Mouse (Mus musculus): ENCODE measurements around the gene Txnrd2.

Txnrd2 gene

DNA sequence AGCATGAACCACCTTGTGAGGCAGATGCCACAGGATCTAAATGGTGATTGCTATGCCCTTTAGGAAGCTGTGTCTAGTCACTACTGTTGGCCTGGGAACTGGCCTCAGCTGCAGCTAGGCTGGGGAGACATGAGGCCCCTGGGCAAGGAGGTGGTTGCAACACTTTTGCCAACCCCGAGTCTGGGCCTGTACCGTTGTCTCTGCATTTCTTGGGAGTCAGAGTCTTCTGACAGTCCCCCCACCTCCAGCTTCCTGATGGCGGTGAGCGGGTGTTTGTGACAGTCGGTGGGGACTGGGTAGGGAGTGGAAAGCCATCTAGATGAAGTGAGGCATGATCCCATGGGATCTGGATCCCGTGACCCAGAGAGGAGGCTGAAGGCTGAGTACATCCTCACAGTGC lies 29.2 kb downstream of the Txnrd2 start:
- DNase-seq = no peak

DNA sequence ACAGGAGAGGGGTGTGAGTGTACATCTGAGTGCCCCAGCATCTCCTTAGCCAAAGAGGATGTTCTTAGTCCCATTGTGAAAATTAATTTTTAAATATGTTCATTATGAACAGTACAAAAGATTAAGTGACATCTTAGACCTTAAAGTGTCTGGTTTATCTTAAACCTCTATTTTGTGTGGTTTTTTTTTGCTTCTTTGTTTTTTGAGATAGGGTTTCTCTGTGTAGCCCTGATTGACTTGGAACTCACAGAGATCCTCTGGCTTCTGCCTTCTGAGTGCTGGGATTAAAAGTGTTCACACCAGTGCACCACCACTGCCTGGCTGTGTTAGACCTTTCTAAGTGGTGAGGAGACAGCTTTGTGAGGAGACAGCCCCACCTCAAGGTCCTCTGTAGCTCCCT lies 32.5 kb downstream of the Txnrd2 start:
- DNase-seq = no peak

DNA sequence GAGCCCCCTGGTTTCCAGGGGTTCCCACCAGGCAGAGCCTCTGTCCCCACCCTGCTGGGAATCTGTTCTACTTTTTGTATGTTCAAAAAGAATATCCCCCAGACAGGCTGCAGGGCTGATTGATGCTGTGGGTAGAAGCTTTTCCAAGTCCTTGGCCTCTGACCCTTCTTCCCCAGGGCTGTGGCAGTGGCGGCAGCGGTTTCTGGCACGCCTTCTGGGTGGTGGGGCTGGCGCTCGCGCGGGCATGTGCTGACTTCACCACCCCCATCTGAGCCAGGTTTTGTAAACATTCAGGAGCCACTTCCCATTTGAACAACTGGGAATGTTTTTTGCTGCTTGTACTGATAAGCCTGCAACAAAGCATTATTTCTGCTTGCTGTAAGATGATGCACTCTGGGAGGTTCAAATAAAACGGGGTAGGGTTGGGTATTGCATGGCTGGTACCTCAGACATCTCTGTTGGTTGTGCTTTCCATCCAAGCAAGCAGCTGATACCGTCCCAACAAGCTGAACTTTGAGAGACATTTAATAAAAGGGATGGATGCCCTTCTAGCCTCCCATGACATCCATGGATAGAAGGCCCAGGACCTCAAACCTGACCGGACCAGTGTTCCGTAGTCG lies 33.3 kb downstream of the Txnrd2 start:
- DNase-seq = no peak

DNA sequence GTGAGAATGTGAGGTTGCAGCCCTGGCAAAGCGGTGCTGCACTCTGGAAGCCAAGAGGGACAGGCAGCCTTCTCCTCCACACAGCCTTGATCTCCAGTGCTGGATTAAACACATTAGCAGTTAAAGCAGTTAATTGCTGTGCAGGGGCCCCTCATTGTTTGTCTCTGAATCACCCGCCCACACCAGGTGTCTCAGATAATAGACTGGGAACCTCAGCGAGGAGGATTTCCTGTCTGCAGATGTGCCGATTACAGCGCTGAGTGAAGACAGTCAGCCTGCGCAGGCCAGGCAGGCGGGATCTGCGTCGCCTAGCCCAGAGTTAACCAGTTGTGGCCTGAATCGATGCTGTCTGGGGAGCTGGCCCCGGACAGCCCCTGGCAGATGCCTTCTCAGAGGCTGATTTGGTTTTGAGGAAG lies 33.8 kb downstream of the Txnrd2 start:
- peak; percentile 62 for DNase-seq

DNA sequence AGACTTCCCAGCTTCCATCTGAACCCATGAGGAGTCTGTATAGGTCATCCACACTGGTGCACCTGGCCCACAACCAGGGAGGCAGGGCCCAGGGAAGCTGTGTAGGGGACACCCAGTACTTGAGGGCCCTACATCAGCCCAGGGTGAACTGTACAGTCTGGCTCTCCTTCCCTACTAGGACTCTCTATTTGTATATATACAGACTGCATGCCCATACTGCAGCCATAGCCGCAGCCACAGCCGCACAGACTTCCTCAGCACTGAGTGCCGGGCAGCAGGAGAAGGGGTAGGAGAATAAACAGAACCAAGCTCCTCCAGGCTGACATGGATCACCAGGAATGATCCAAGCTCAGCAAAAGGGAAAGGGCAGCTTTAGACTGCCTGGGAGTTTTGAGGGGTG lies 34.6 kb downstream of the Txnrd2 start:
- no peak for DNase-seq

DNA sequence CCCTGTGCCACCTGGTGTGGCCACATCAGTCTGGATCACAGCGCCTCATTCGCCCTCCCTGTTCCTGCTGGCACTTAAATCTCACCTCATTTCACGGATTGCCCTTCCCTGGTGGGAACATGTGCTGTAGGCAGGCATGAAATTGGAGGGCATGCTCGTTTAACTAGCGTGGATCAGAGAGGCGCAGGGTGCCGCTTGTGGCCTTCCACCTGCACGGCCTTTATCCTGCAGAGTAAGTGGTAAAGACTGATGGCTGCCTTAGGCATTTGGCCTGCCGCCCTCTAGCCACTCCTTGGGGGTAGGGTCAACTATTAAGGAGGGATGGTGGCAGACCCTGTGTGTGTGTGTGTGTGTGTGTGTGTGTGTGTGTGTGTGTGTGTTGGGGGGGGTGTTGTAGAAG lies 35.8 kb downstream of the Txnrd2 start:
- no peak for DNase-seq

DNA sequence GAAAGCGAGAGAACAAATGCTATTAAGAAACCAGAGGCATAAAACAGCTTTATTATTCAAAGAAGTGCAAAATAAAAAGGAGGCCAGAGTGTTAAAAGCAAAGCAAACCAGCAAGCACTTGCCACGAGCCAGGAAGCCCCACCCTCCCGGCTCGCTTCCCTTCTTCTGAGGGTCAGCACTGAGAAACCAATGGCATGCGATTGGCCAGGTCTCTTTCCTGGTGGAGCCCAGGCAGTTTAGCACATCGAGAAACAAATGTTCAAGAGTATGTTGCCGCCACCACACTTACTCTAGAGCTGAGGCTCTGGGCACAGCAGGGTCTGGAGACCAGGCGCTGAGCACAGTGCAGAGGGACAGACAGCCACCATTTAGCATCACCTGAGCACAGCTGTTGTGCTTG lies 36.4 kb downstream of the Txnrd2 start:
- DNase-seq = no peak

DNA sequence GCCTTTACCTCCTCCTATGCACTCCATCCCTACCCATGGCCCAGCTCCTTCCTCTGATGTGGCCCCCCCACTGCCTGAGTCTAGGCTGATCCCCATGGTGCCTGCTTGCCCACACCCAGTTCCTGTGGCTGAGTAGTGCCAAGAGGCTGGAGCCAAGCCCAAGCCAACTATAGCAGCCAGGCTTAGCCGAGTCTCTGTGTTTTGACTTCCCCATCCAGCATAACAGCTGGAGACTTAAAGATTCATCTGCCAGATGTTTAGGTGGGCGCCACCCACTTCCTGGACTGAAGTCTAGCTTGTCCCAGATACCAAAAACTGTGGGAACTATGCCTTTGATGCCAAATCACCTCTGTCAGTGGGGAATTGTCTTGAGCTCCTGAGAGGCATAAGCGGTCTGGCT lies 38.1 kb downstream of the Txnrd2 start:
- no peak for DNase-seq

DNA sequence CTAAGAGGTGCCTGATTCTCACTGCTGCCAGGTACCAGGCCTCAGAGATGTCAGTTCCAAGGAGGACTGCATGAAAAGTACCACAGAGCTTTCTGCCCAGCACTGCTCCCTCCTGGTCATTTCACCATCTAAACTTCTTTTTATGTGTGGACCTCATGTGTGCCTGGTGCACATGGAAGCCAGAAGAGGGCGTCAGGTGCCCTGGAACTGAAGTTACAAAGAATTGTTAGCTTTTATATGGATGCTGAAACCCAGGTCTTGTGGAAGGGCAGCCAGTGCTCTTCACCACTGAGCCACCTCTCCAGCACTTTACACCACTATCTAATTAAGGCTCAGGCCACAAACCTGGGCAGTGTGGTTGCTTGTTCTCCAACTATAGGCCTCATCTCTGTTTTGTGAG lies 44.6 kb downstream of the Txnrd2 start:
- DNase-seq = no peak

DNA sequence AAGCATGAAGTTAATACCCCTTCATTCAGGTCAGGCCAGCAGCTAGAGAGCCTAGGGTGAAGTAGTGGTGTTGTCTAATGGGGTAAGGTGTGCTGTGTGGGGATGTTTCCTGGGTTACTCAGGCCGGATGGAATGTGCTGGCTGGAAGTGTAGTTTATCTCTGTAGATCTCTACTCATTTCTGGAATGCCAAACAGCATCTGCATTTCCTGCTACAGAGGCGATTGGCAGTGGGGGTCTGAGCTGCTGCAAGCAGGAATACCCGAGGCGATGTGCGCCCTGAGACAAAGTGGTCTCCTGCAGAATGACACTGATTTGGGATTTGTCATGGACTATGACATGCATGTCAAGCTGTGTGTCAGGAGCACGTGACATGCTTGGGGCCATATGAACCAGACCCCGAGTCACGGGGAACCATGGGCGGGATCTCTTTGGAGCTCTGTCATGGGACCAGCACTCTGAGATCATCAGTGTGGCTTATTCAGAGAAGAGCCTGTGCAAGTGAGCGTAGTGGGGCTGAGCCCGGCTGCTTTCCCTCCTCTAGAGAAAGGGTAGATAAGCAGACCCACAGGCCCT lies 45.3 kb downstream of the Txnrd2 start:
- DNase-seq = no peak

DNA sequence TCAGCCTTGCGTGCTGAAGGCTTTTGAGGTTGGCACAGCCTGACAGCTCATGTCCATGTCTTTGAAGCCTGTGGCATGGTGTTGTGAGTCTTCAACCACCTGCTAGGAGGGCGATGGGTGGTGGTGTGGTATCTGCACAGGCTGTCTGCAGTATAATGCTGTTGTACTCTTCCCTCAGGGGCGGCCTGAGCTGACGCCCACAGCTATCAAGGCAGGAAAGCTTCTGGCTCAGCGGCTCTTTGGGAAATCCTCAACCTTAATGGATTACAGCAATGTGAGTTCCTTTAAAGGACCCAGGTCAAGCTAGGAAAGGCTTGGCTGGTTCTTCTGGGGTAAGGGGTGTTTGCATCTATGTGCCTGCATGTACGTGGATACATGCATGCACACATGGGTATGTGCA lies 45.8 kb downstream of the Txnrd2 start:
- DNase-seq = no peak

DNA sequence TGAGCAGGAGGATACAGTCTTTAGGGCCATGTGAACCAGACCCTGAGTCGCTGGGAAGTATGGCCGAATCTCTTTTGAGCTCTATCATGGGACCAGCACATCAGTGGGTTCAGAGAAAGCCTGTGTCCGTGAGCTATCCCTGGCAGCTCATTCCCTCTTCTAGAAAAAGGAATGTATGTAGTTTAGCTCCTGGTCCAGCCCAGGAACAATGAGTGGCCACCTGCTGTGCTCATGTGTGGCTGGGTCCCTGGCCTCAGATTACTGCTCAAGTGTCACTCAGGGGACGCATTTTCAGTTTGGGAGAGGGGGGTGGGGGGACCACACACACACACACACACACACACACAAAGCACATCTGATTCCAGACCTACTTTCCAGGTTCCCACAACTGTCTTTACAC lies 46.2 kb downstream of the Txnrd2 start:
- DNase-seq = no peak

DNA sequence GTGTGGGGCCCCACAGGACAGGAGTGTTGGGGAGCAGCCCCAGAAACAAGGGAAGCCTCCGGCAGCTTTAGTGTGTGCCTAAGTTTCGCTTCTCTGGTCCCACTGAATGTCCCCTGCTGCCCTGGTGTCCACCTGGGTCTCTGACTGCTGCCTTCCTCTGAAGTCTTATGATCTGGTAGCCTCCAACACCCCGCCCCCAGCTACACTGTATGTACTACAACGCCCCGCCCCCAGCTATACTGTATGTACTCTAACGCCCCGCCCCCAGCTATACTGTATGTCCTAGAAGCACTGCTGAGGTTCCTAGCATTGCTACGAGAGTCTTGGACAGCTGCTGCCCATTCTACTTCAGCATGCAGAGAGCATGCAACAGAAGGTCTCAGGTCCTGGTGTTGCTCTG lies 46.8 kb downstream of the Txnrd2 start:
- no peak for DNase-seq

DNA sequence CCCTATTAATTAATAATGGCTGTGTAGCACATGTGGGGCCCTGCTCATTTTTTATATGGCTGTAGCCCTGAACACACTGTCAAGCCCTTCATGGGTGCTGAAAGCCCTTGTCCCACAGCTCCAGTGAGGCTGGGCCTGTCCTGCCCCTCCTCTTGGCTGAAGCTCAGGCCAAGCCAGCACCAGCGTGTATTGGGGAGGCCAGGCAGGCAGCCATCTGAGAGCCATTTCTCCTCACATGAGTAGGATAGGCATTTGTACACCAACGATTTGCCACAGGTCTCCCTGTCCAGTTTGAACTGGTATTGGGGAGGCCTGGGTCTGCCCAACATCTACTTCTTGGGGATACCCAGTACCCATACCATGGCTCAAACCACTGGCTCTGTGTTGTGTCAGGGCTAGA lies 47.8 kb downstream of the Txnrd2 start:
- DNase-seq = no peak

DNA sequence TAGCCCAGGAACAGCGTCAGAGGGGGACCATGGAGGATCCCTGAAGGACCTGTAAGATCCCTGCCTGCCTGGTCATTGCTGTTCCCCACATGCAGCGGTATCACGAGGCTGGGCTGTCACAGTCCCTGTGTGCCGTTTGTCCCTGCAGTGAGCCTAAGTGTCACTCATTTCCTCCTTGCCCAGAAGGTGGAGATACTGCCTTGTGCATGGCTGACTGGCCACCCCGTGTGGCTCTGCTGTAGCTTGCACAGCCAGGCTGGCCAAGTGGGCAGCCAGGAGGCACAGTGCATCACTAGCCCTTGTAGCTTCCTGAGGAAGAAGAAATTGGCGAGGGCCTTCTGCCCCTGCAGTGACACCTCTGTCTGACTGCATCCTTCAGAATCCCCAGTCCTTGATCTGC lies 51.8 kb downstream of the Txnrd2 start:
- DNase-seq = no peak

DNA sequence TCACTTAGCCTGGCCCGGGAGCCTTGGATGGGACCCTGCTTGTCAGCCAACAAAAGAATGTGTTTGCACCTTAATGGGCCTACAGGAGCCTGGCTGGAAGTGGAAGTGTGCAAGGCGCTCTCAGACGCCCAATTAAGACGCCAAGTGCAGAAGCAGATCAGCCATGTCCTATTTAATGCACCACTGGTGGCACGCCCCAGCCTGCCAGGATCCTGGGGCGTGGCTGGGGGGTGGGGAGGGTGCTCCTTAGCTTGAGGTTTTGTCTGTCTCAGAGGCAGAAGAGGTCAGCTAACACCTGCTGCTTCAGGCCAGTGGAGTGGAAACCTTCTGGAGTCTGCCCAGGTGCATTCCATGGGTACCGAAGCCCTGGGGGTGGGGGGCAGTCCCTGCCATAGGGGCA lies 53.5 kb downstream of the Txnrd2 start:
- DNase-seq = no peak

DNA sequence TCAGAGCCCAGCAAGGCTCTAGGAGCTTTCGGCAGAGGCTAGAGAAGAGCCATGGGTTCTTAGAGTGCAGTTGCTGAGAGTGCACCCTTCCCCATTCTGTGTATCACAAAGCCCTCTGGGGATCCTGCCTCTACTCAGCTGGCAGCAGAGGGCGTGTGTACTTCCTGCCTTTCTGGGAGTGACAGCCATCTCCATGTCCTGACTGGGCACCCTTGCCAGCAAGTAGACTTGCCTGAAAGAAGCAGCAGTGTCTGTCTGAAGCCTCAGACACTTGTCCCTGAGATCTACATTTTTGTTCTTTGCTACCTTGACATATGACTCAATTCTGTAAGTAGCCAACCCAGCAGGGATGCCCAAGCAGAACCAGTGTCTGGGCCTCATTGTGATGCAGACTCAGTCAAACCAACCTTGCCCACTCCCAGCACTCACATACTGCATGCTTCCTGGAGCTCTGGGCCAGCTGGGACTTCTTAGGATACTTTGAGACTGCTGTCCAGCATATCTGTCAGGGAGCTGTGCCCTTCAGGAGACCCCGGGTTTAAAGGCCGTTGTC lies 54.8 kb downstream of the Txnrd2 start:
- no peak for DNase-seq

DNA sequence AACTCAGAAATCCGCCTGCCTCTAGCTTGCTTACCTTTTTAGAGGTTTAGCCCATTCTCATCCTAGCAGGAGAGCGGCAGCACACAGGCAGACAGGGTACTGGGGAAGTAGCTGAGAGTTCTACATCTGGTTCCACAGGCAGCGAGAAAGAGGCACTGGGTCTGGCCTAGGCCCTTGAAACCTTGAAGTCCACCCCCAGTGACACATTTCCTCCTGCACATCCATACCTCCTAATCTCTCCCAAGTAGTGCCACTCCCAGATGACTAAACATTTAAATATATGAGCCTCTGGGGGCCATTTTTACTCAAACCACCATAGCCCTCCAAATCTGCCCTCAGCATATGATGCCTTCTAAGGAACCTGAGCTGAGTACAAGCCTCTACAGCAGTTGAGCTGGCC lies 56.2 kb downstream of the Txnrd2 start:
- DNase-seq = no peak

DNA sequence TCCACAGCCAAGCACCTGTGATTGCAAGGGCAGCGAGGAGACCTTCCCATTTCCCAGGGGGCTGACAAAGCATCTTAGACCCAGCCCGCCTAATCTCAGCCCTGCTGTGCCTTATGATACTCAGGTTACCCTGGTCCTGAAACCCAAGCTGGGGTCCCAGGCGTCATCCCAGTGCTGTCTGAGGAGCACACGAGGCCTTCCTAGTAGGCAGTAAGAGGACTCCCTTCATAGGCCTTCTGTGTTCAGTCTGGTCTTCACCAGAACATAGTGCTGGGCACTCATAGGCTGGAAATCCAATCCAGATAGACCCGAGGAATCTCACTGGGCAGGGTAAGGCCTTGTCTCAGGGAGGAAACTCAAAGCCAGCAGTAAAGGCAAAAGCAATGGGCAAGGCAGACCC lies 57.7 kb downstream of the Txnrd2 start:
- DNase-seq = no peak

DNA sequence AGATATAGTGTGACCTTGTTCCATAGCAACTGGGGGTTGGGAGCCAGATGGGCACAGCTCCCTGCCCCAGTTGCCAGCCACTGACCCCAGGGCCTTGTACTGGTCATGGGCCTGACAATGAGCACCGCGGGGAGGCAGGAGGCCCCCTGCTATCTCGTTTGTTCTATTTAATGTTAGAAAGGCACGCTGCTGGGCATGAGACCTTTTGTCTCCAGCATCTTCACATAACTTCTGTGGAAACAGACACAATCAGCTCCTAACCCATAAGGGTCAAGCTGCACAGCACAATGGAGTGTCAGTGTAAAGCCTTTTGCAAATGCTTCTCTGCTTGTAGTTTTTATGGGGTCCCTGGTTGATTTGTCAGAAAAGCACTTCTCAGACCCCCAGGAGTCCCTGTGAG lies 58.2 kb downstream of the Txnrd2 start:
- no peak for DNase-seq

DNA sequence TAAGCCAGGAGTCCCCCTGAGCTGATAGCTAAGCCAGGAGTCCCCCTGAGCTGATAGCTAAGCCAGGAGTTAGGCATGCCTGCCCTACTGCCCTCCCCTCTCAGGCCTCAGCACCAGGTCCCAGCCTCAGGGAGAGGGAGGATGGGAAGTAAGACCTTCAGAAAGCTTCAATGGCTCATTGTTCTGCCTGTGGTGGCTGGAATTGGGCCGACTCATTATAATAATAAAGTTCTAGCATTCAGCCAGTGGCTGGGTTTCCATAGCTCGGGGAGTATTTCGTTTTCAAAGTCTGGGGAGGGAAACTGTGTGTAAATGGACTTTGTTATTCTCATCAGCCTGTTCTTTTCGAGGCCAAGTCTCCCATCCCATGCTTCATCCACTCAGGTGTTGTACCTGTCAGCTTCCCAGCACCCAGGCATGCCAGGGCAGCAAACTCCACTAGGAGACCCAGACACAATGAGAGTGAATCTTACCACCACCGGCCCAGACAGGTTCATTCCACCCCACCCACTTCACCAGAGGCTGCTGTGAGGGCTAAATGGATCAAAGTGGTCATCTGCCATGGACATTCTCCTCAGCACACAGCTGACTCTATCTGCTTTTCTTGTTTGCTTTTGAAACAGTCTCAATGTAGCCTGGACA lies 58.7 kb downstream of the Txnrd2 start:
- no peak for DNase-seq

DNA sequence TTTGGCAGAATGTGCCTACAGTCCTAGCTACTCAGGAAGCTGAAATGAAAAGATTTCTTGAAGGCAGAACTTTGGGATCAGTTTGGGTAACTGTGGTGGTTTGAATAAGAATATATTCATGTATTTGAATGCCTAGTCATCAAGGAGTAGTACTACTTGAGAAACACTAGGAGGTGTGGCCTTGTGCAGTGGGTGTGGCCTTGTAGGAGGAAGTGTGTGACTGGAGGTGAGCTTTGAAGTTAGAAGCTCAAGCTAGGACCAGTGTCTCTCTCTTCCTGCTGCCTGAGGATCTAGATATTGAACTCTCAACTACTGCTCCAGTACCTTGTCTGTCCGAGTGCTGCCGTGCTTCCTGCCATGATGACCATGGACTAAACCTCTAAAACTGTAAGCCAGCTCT lies 59.9 kb downstream of the Txnrd2 start:
- no peak for DNase-seq

DNA sequence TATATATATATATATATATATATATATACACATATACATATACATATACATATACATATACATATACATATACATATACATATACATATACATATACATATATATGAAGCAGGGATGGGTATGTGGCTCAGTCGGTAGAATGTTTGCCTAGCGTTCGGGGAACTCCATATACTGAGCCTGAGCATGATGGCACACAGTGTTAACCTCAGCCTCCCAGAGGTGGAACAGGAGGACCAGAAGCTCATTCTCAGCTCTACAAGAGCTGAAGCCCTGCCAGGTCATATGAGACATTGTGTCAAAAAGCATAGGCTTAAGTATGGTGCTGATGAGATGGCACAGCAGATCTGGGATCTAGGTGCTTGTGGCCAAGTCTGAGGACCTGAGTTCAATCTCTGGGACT lies 64.1 kb downstream of the Txnrd2 start:
- DNase-seq = no peak

DNA sequence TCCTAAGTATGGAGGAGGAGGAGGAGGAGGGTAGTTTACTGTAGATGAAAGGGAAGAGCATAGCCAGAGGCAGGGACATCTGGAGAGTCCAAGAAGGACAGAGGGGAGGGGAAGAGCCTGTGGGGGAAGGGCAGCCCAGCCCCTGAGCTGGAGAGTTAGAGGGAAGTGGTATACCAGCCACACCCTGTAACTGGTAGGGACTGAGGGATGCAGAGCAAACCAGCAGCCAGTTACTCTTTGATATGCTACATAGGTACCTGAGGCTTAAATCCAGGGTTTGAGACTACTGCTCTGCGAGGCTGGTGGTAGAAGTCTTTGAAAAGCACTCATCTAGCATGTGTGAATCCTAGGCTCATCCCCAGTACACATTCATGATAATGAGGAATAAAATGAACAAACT lies 64.7 kb downstream of the Txnrd2 start:
- DNase-seq = no peak

All from right cerebral cortex, adult 18-20 months (tissue).